Mouse (Mus musculus) bone marrow macrophage, adult 2 months (primary cell): ENCODE measurements around the gene Igf1r.

Experiments
- CTCF ChIP-seq: IDR thresholded peaks from 2 replicates; pipeline ENCODE4 v1.5.1; 2012; ENCODE audit warnings: low read depth, mild to moderate bottlenecking, low read length, moderate library complexity
- POLR2A ChIP-seq: IDR thresholded peaks from 2 replicates; pipeline ENCODE4 v1.6.1; 2012; ENCODE audit warnings: mild to moderate bottlenecking, low read depth, low read length, borderline replicate concordance

- TF ChIP-seq POLR2A (no peak), CTCF (no peak)
Observed at GRCm38 (mm10) chr7:68205776-68206427, 253.3 kb downstream of the Igf1r start.
